Mouse (Mus musculus) MEL (cell line): ENCODE results near the gene Olfr1390. TPM values are rescaled to one million over a fixed set of nuclear protein-coding genes. Genes with fewer than 3 reads are reported as not detected.
"Not testable (repeated sequence)": the region's sequence is repeated elsewhere in the genome, so short reads cannot be mapped to it uniquely, and the experiment has no call there.

ENCODE experiments used
- DNase-seq: peaks from one replicate; pipeline ENCODE4 v3.0.0; 2011; ENCODE audit warnings: low read depth, low spot score
- H3K27ac ChIP-seq: 2 replicates; pipeline ENCODE4 v1.5.1; 2012; ENCODE audit warnings: low read depth, mild to moderate bottlenecking, control low read depth, low read length, moderate library complexity; ENCODE audit not compliant: control insufficient read depth
- H3K27me3 ChIP-seq, 2 experiments: fragments of 150-350 bp in 1 of 2; sonication (generic) in 1 of 2; 2 replicates each; pipeline ENCODE4 v1.6.1; 2012; ENCODE audit warnings: low read length in 2 of 2, mild to moderate bottlenecking in 2 of 2, improper control_type of control experiment in 1 of 2, moderate library complexity in 1 of 2; ENCODE audit not compliant: insufficient read depth in 2 of 2, control insufficient read depth in 1 of 2
- H3K36me3 ChIP-seq, 2 experiments: 2 replicates each; pipeline ENCODE4 v1.6.1; 2012 to 2014; ENCODE audit warnings: low read length in 2 of 2, improper control_type of control experiment in 1 of 2, inconsistent platforms in 1 of 2, mild to moderate bottlenecking in 1 of 2; ENCODE audit not compliant: insufficient read depth in 2 of 2, control insufficient read depth in 1 of 2
- H3K4me1 ChIP-seq, 2 experiments: fragments of 150-350 bp in 1 of 2; sonication (generic) in 1 of 2; 2 replicates each; pipeline ENCODE4 v1.6.1; 2012; ENCODE audit warnings: low read length in 2 of 2, improper control_type of control experiment in 1 of 2, mild to moderate bottlenecking in 1 of 2; ENCODE audit not compliant: insufficient read depth in 2 of 2, control insufficient read depth in 1 of 2
- H3K4me3 ChIP-seq, 2 experiments: fragments of 150-350 bp in 1 of 2; sonication (generic) in 1 of 2; 2 replicates each; pipeline ENCODE4 v1.5.1; 2012; ENCODE audit warnings: low read depth in 2 of 2, low read length in 2 of 2, mild to moderate bottlenecking in 2 of 2, moderate library complexity in 2 of 2, control low read depth in 1 of 2, improper control_type of control experiment in 1 of 2; ENCODE audit not compliant: control insufficient read depth in 1 of 2, insufficient read depth in 1 of 2
- H3K79me2 ChIP-seq: 2 replicates; pipeline ENCODE4 v1.6.1; 2012; ENCODE audit warnings: mild to moderate bottlenecking, low read length, moderate library complexity; ENCODE audit not compliant: control insufficient read depth, poor library complexity, insufficient read depth
- H3K9ac ChIP-seq: 2 replicates; pipeline ENCODE4 v1.6.1; 2012; ENCODE audit warnings: low read depth, mild to moderate bottlenecking, control low read depth, low read length, moderate library complexity; ENCODE audit not compliant: control insufficient read depth, poor library complexity, severe bottlenecking
- H3K9me3 ChIP-seq: fragments of 150-350 bp; sonication (generic); replicated peaks from 2 replicates; pipeline ENCODE4 v1.6.1; 2012; ENCODE audit warnings: mild to moderate bottlenecking, low read length, improper control_type of control experiment, moderate library complexity; ENCODE audit not compliant: insufficient read depth
- CTCF ChIP-seq, 3 experiments: IDR thresholded peaks in 2 of 3; conservative IDR thresholded peaks in 1 of 3; 2 replicates each; pipeline ENCODE4 v1.5.1; 2011 to 2012; ENCODE audit warnings: low read length in 3 of 3, low read depth in 2 of 3, mild to moderate bottlenecking in 2 of 3, improper control_type of control experiment in 1 of 3, inconsistent platforms in 1 of 3, mixed read lengths in 1 of 3, moderate library complexity in 1 of 3; ENCODE audit not compliant: control insufficient read depth in 1 of 3, insufficient read depth in 1 of 3, poor library complexity in 1 of 3, severe bottlenecking in 1 of 3
- ELF1 ChIP-seq: IDR thresholded peaks from 2 replicates; pipeline ENCODE4 v1.6.1; 2014; ENCODE audit warnings: low read depth, mild to moderate bottlenecking, inconsistent platforms, low read length, improper control_type of control experiment, moderate library complexity
- EP300 ChIP-seq, 2 experiments: IDR thresholded peaks; 2 replicates each; pipeline ENCODE4 v1.6.1; 2011; ENCODE audit warnings: improper control_type of control experiment in 2 of 2, low read length in 2 of 2, low read depth in 1 of 2, mild to moderate bottlenecking in 1 of 2
- GABPA ChIP-seq: IDR thresholded peaks from 2 replicates; pipeline ENCODE4 v1.6.1; 2012; ENCODE audit warnings: low read depth, mild to moderate bottlenecking, inconsistent platforms, low read length, improper control_type of control experiment, moderate library complexity
- GATA1 ChIP-seq: IDR thresholded peaks from 2 replicates; pipeline ENCODE4 v1.6.1; 2011; ENCODE audit warnings: low read depth, low read length, improper control_type of control experiment
- RAD21 ChIP-seq: IDR thresholded peaks from 2 replicates; pipeline ENCODE4 v1.6.1; 2011; ENCODE audit warnings: mild to moderate bottlenecking, low read depth, low read length, improper control_type of control experiment
- RCOR1 ChIP-seq: IDR thresholded peaks from 2 replicates; pipeline ENCODE4 v1.6.1; 2012; ENCODE audit warnings: low read depth, mild to moderate bottlenecking, inconsistent platforms, low read length, improper control_type of control experiment
- SIN3A ChIP-seq: IDR thresholded peaks from 2 replicates; pipeline ENCODE4 v1.6.1; 2012; ENCODE audit warnings: low read length, improper control_type of control experiment, inconsistent platforms
- TCF12 ChIP-seq: IDR thresholded peaks from 2 replicates; pipeline ENCODE4 v1.6.1; 2014; ENCODE audit warnings: low read depth, mild to moderate bottlenecking, inconsistent platforms, low read length, improper control_type of control experiment, moderate library complexity
- ZC3H11A ChIP-seq: IDR thresholded peaks from 2 replicates; pipeline ENCODE4 v1.6.1; 2012; ENCODE audit warnings: low read depth, mild to moderate bottlenecking, inconsistent platforms, low read length, improper control_type of control experiment
- ZNF384 ChIP-seq: IDR thresholded peaks from 2 replicates; pipeline ENCODE4 v1.6.1; 2012; ENCODE audit warnings: low read depth, mild to moderate bottlenecking, inconsistent platforms, low read length, improper control_type of control experiment
- polyA plus RNA-seq, 2 experiments: library from polyadenylated mRNA; stranded (reverse) in 1 of 2; unstranded in 1 of 2; fragments of >175 nt in 1 of 2; fragments of >200 nt in 1 of 2; gene quantifications; 2 replicates each; pipeline versions ENCODE4 v1.2.1 to v1.2.4; 2012; ENCODE audit warnings: low replicate concordance in 2 of 2, low read depth in 1 of 2; ENCODE audit not compliant: insufficient read length in 2 of 2, insufficient read depth in 1 of 2, missing spikeins in 1 of 2
- total RNA-seq: library from RNA; depleted of rRNA; stranded (reverse); fragments of 300-350 nt; gene quantifications from 2 replicates; pipeline ENCODE4 v1.2.3, GENCODE M21; 2012

Olfr1390 gene
- total and polyA plus RNA-seq, 3 experiments: not detected

- no peak for DNase-seq
- TF ChIP-seq EP300 (IDR thresholded peaks at IDR 0.05; ENCODE audit: low read depth in 1 of 2, low read length in 2 of 2): no peak
- no peak for TF ChIP-seq ZC3H11A
- no peak for TF ChIP-seq ZNF384
These were observed 42.2 kb upstream of the Olfr1390 start for GRCm38 (mm10) chr11:49292777-49293176.

DNA sequence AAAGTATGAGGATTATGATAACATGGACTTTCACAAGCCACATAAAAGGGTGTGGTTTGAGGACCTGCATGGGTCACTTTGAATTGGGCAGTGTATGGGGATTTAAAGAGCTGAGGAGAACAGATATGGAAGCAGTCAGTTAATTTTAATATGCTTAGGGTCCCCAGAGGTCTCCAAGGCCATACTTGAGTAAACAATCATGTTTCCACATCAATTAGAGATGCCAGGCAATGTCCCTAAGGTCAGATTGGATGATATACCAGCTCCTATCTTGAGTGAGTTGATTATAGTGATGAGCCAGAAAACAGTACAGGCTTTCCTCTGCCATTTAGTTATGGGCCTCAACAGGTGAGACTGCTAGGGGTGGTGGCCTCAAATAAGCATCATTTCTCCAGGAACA is 30.5 kb upstream of the Olfr1390 start, which contains the start of gene Olfr10:
Gene Olfr10, plus strand, starts transcription at position 301 of the 400 bp plus-strand sequence.
- H3K9ac ChIP-seq: no peak within 1 kb of the TSS
- H3K4me3 ChIP-seq: no peak within 1 kb of the TSS
- no peak within 1 kb of the TSS for H3K27ac ChIP-seq
- H3K36me3 ChIP-seq: no peaks in the 10 kb centered on the region
- H3K27me3 ChIP-seq: peaks cover 0 to 2% of the 10 kb centered on the region in 2 experiments; a peak in 1 of 4 replicates
- TF ChIP-seq CTCF (IDR thresholded peaks at IDR 0.05 in 2 of 3, conservative IDR thresholded peaks at IDR 0.05 in 1 of 3; ENCODE audit: control insufficient read depth in 1 of 3, insufficient read depth in 1 of 3, low read depth in 2 of 3, low read length in 3 of 3, poor library complexity in 1 of 3, severe bottlenecking in 1 of 3): no peak
- TF ChIP-seq RAD21: no peak
- TF ChIP-seq SIN3A: no peak
- TF ChIP-seq ELF1: no peak
- no peak for TF ChIP-seq TCF12
- TF ChIP-seq GABPA: no peak
- TF ChIP-seq RCOR1: no peak
- no peaks in the 10 kb centered on the region for H3K4me1 ChIP-seq
- DNase-seq: no peak
- no peaks in the 10 kb centered on the region for H3K79me2 ChIP-seq
- no peaks in the 10 kb centered on the region; the same call in 1 of the 2 replicates for H3K9me3 ChIP-seq

More at GRCm38 (mm10) chr11:49292777-49293176, 42.2 kb upstream of the Olfr1390 start:
- no peaks in the 10 kb centered on the region for H3K9me3 ChIP-seq
- H3K79me2 ChIP-seq: no peaks in the 10 kb centered on the region
- H3K36me3 ChIP-seq: no peaks in the 10 kb centered on the region
- H3K4me1 ChIP-seq: no peaks in the 10 kb centered on the region
- H3K27me3 ChIP-seq: peaks cover 9 to 10% of the 10 kb centered on the region in 2 experiments
- H3K4me3 ChIP-seq: no peak overlapping the region
- H3K9ac ChIP-seq: no peak overlapping the region
- H3K27ac ChIP-seq: no peak overlapping the region

DNA sequence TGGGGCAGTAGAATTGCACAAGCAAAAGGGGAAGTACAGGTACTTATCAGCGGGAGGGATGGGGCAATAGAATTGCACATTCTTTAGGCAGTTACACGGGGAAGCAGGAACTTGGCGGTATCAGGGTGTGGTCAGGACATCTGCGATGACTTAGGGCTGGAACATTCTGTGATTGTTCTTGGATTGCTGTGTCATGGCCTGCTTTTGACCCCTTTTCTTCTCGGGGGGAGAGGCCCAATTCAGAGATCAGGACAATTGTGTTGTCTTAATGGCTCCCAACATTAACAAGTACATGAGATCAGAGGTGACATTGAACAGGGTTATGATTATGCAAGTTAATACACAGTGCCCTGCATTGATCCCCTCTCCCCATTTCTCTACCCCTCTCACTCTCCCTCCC is 26.4 kb upstream of the Olfr1390 start:
- H3K9me3 ChIP-seq: not testable (repeated sequence)

DNA sequence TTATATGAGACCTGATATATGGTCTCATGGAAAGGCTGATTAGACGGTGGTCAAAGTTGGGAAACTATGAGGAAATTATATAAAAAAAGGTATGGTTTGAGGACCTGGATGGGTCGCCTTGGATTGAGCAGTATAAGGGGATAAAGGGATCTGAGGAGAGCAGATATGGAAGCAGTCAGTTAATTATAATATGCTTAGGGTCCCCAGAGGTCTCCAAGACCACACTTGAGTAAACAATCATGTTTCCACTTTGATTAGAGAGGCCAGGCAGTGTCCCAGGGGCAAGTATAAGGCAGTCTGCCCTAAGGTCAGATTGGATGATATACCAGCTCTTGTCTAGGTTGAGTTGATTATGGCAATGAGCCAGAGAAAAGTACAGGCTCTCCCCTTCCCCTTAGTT is 12.5 kb upstream of the Olfr1390 start, which contains the start of gene Olfr1391:
Gene Olfr1391, plus strand, starts transcription at position 301 of the 400 bp plus-strand sequence.
- no peak within 1 kb of the TSS for H3K4me3 ChIP-seq
- no peak within 1 kb of the TSS for H3K9ac ChIP-seq
- no peak for DNase-seq
- no peak within 1 kb of the TSS for H3K27ac ChIP-seq
- no peaks in the 10 kb centered on the region for H3K9me3 ChIP-seq
- H3K79me2 ChIP-seq: no peaks in the 10 kb centered on the region
- TF ChIP-seq GATA1: no peak
- no peak for TF ChIP-seq CTCF (IDR thresholded peaks at IDR 0.05 in 2 of 3, conservative IDR thresholded peaks at IDR 0.05 in 1 of 3; ENCODE audit: control insufficient read depth in 1 of 3, insufficient read depth in 1 of 3, low read depth in 2 of 3, low read length in 3 of 3, poor library complexity in 1 of 3, severe bottlenecking in 1 of 3)
- TF ChIP-seq, all 39 proteins: peak for 0
- Histone ChIP-seq H3K27me3 (no peaks in the 10 kb centered on the region), H3K36me3 (no peaks in the 10 kb centered on the region), H3K4me1 (no peaks in the 10 kb centered on the region)

More for the DNA sequence above, 26.4 kb upstream of the Olfr1390 start:
- H3K4me1 ChIP-seq, H3K4me3 ChIP-seq, H3K27me3 ChIP-seq, H3K79me2 ChIP-seq, H3K27ac ChIP-seq, H3K36me3 ChIP-seq, H3K9ac ChIP-seq: not testable (repeated sequence)
- DNase-seq: peak; percentile 18
